Comparison of ENCODE assay signal across 13 mouse cellular contexts in genomic region chr2:24607905-24608764, GRCm38 (mm10).
DNase-seq lines count a peak whose midpoint lies in the region; ATAC-seq and TF ChIP-seq lines count a peak whose summit lies in the region.
"Had no signal": no experiment of that assay in that cellular context is flagged by ENCODE, and none has a peak within 500 bp of the region (broad histone marks: within the 10 kb centered on the region; RNA-seq: fewer than 3 reads in every experiment).

No protein-coding gene starts in this region.

- no peaks in the 10 kb centered on the region for H3K27me3 ChIP-seq in kidney, postnatal 0 days (ENCODE audit: insufficient read depth, low read length)
- H3K27me3 ChIP-seq in midbrain, embryonic 11.5 days (ENCODE audit: control insufficient read depth, insufficient read depth, low read length): no peaks in the 10 kb centered on the region

- no peaks in the 10 kb centered on the region for H3K4me1 ChIP-seq in kidney, postnatal 0 days (replicated peaks; ENCODE audit: insufficient read depth, low read length)
- peaks cover 3% of the 10 kb centered on the region; the same call in 1 of the 2 replicates for H3K4me1 ChIP-seq in midbrain, embryonic 11.5 days (ENCODE audit: control insufficient read depth, insufficient read depth, low read length)
- H3K4me1 ChIP-seq: heart, embryonic 12.5 days had no signal

- DNase-seq in kidney, postnatal 0 days (ENCODE audit: low spot score): no peak
- no peak for DNase-seq in kidney, adult 9 months
- peak; percentile 39 for DNase-seq in brain, embryonic 14.5 days (ENCODE audit: low read depth)
- peak; percentile 33 for DNase-seq in forelimb bud, embryonic 11.5 days (ENCODE audit: low read depth, low spot score)
- DNase-seq in midbrain, embryonic 11.5 days (ENCODE audit: low spot score, missing footprints): no peak
- DNase-seq in thymus, adult 18-20 months: no peak
- DNase-seq in ovary, postnatal 10 days (ENCODE audit: low spot score): no peak
- no peak for DNase-seq in heart, postnatal 4 days
- DNase-seq: adrenal gland, postnatal 36 days; lung, adult 2 months had no signal

- H3K9ac ChIP-seq in kidney, postnatal 0 days (ENCODE audit: low read depth, low read length): no peak overlapping the region
- no peak overlapping the region for H3K9ac ChIP-seq in midbrain, embryonic 11.5 days (ENCODE audit: low read length)
- H3K9ac ChIP-seq: heart, embryonic 12.5 days had no signal

- WGBS in kidney, postnatal 0 days: 32% methylated on average over 13 of the region's 13 CpGs
- 22% methylated on average over 13 of the region's 13 CpGs for WGBS in midbrain, embryonic 11.5 days

- TF ChIP-seq POLR2A in brain, embryonic 14.5 days (IDR thresholded peaks at IDR 0.05; ENCODE audit: borderline replicate concordance, extremely low read depth, insufficient read depth, insufficient read length, poor library complexity, severe bottlenecking): no peak

- H3K27ac ChIP-seq in kidney, postnatal 0 days: no peak overlapping the region
- H3K27ac ChIP-seq in midbrain, embryonic 11.5 days (ENCODE audit: low read depth, low read length): no peak overlapping the region
- H3K27ac ChIP-seq: layer of hippocampus, adult 2 months had no signal

- no peaks in the 10 kb centered on the region for H3K9me3 ChIP-seq in kidney, postnatal 0 days (replicated peaks; ENCODE audit: low read length)
- no peaks in the 10 kb centered on the region for H3K9me3 ChIP-seq in midbrain, embryonic 11.5 days (ENCODE audit: control insufficient read depth, low read length)
- H3K9me3 ChIP-seq: G1E; heart, embryonic 12.5 days had no signal

- no peak for ATAC-seq in kidney, postnatal 0 days (replicated peaks; ENCODE audit: low FRiP score, low read depth)
- peak; percentile 61; the same call in 1 of the 2 replicates for ATAC-seq in midbrain, embryonic 11.5 days (ENCODE audit: low FRiP score)

- H3K4me3 ChIP-seq in kidney, postnatal 0 days (replicated peaks; ENCODE audit: low read depth, low read length): no peak overlapping the region
- H3K4me3 ChIP-seq in midbrain, embryonic 11.5 days (ENCODE audit: low read depth, low read length): no peak overlapping the region
- H3K4me3 ChIP-seq: heart, embryonic 12.5 days; layer of hippocampus, adult 2 months had no signal

- no peak for TF ChIP-seq CTCF in kidney, postnatal 0 days (IDR thresholded peaks at IDR 0.05; ENCODE audit: low read depth)
- no peak for TF ChIP-seq CTCF in brain, embryonic 14.5 days (IDR thresholded peaks at IDR 0.05; ENCODE audit: borderline replicate concordance, extremely low read depth, insufficient read depth, insufficient read length)

- H3K36me3 ChIP-seq in kidney, postnatal 0 days (ENCODE audit: insufficient read depth, low read length): no peaks in the 10 kb centered on the region
- H3K36me3 ChIP-seq in midbrain, embryonic 11.5 days (ENCODE audit: control insufficient read depth, insufficient read depth, low read length): no peaks in the 10 kb centered on the region
- H3K36me3 ChIP-seq: G1E; heart, embryonic 12.5 days had no signal

- H3K4me2 ChIP-seq in kidney, postnatal 0 days (ENCODE audit: low read length): peak overlapping the region; percentile 23
- H3K4me2 ChIP-seq in midbrain, embryonic 11.5 days: no peak overlapping the region

Comparison
In these comparisons a context has a peak if more than half of its experiments do, and no peak if none do; other contexts are left out.
1. DNase-seq: peak in brain, embryonic 14.5 days (single experiment) and forelimb bud, embryonic 11.5 days (single experiment); none in kidney, postnatal 0 days (single experiment), kidney, adult 9 months (single experiment), midbrain, embryonic 11.5 days (single experiment), thymus, adult 18-20 months (0 of 2), ovary, postnatal 10 days (single experiment) and heart, postnatal 4 days (single experiment).